Mouse (Mus musculus) bone marrow, adult 2 months (tissue): Measurements from ENCODE around the gene Erc2.

Experiments
- CTCF ChIP-seq: fragments of 200-500 bp; IDR thresholded peaks from 2 replicates; pipeline ENCODE4 v1.5.1; 2011; ENCODE audit warnings: low read length, control low read depth; ENCODE audit not compliant: control insufficient read depth, insufficient read depth
- POLR2A ChIP-seq: fragments of 200-500 bp; IDR thresholded peaks from 2 replicates; pipeline ENCODE4 v1.6.1; 2011; ENCODE audit warnings: low read depth, mild to moderate bottlenecking, control low read depth, low read length, borderline replicate concordance; ENCODE audit not compliant: control insufficient read depth

DNA sequence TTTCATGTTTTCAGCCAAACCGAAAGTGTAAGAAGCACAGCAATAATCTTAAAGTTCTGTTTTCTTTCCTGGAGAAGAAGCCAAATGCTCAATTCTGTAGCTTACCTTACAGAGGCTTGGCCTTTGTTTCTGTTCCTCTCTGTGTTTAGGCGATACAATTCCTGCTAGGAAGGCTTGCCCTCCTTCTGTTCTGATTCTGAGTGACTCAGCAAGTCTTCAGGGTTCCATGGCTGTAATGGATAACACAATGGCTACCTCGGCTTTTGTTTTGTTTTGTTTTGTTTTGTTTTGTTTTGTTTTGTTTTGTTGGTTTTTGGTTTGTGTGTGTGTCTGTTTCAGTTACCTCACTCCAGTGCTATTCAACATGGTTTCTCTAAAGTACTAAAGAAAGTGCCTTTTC is 757.9 kb downstream of the Erc2 start:
- no peak for TF ChIP-seq POLR2A
- no peak for TF ChIP-seq CTCF
